Mouse (Mus musculus) heart, embryonic 14.5 days (tissue): ENCODE data around the gene Pex16. TPM values are rescaled to one million over a fixed set of nuclear protein-coding genes. Genes with fewer than 3 reads are reported as not detected.

Experiments used
- ATAC-seq: fragments of 200-750 bp; cut with Nextera tagmentation; 2 replicates; pipeline ENCODE4 v1.8.0; 2017; ENCODE audit warnings: low read depth, moderate TSS enrichment; ENCODE audit not compliant: insufficient number of reproducible peaks, insufficient read depth, low FRiP score
- H3K27ac ChIP-seq, 2 experiments: fragments of 200-500 bp in 1 of 2; fragments of 300-500 bp in 1 of 2; sonication (generic) in 1 of 2; replicated peaks in 1 of 2; 2 replicates each; pipeline ENCODE4 v1.5.1; 2012 to 2014; ENCODE audit warnings: low read depth in 2 of 2, low read length in 2 of 2, control low read depth in 1 of 2, mild to moderate bottlenecking in 1 of 2, mixed read lengths in 1 of 2; ENCODE audit not compliant: control insufficient read depth in 1 of 2, insufficient read depth in 1 of 2
- H3K27me3 ChIP-seq: fragments of 300-500 bp; sonication (generic); 2 replicates; pipeline ENCODE4 v1.6.1; 2014; ENCODE audit warnings: mild to moderate bottlenecking, low read length, control low read depth; ENCODE audit not compliant: control insufficient read depth, insufficient read depth
- H3K36me3 ChIP-seq: fragments of 300-500 bp; sonication (generic); 2 replicates; pipeline ENCODE4 v1.6.1; 2014; ENCODE audit warnings: mild to moderate bottlenecking, control low read depth, low read length, mixed read lengths; ENCODE audit not compliant: control insufficient read depth, insufficient read depth
- H3K4me1 ChIP-seq, 2 experiments: fragments of 200-500 bp in 1 of 2; fragments of 300-500 bp in 1 of 2; sonication (generic) in 1 of 2; 2 replicates each; pipeline ENCODE4 v1.6.1; 2012 to 2014; ENCODE audit warnings: low read length in 2 of 2, control low read depth in 1 of 2, mixed read lengths in 1 of 2; ENCODE audit not compliant: control insufficient read depth in 2 of 2, insufficient read depth in 2 of 2
- H3K4me2 ChIP-seq: fragments of 300-500 bp; sonication (generic); 2 replicates; pipeline ENCODE4 v1.6.1; 2014; ENCODE audit warnings: mild to moderate bottlenecking, low read length
- H3K4me3 ChIP-seq, 2 experiments: fragments of 200-500 bp in 1 of 2; fragments of 300-500 bp in 1 of 2; sonication (generic) in 1 of 2; 2 replicates each; pipeline ENCODE4 v1.5.1; 2012 to 2014; ENCODE audit warnings: low read length in 2 of 2, mild to moderate bottlenecking in 2 of 2, control low read depth in 1 of 2, low read depth in 1 of 2, moderate library complexity in 1 of 2; ENCODE audit not compliant: control insufficient read depth in 1 of 2, insufficient read depth in 1 of 2
- H3K9ac ChIP-seq: fragments of 300-500 bp; sonication (generic); 2 replicates; pipeline ENCODE4 v1.6.1; 2014; ENCODE audit warnings: mild to moderate bottlenecking, low read length
- H3K9me3 ChIP-seq: fragments of 300-500 bp; sonication (generic); 2 replicates; pipeline ENCODE4 v1.6.1; 2016; ENCODE audit warnings: low read length, control low read depth; ENCODE audit not compliant: control insufficient read depth
- WGBS: fragments of 180-500 bp; shearing (Covaris S2); extraction: QIAGEN DNeasy Blood & Tissue Kit; methylation state at CpG from one replicate; pipeline ENCODE4 v1.1.7; 2014; 5-methylcytosine and 5-hydroxymethylcytosine counted together
- polyA plus RNA-seq: library from polyadenylated mRNA; unstranded; fragments of >200 nt; fragmentation: Nextera tagmentation; extraction: Ambion mirVana; gene quantifications from 2 replicates; pipeline ENCODE4 v1.2.1, GENCODE M21; 2014

Gene Pex16
- 15.3 and 19.7 TPM in 2 replicates for polyA plus RNA-seq

DNA sequence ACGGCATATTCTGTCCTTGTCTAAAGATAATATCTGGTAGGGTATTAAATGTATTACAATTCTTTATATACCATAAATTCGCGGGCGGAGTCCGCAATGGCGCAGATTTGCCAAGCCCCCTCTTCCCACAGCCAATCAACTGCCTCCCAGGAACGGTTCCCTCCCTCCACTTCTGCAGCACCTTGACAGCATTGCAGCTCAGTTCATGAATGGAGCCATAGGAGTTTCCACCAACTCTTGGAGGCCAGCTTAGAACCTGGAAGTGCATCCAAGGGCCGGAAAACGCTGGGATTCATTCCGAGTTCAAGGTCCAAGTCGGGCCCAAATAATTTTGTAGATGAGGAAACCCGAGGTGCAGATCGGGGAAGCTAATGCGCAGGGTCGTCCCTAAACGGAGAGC lies at the start of gene Pex16, which contains the start of gene Large2:
Gene Pex16, plus strand, starts transcription at position 163 of the 400 bp plus-strand sequence.
Gene Large2, minus strand, starts transcription at position 356 of the 400 bp plus-strand sequence.
- ATAC-seq = no peak
- peak within 1 kb of the TSS; percentile 98 for H3K4me2 ChIP-seq
- peaks cover 14 to 17% of the 10 kb centered on the region in 2 experiments for H3K4me1 ChIP-seq
- WGBS = 2% methylated on average over 16 of the region's 16 CpGs
- H3K4me3 ChIP-seq = peak within 1 kb of the TSS; percentile 62 to 67
- peak within 1 kb of the TSS; percentile 65 to 73 for H3K27ac ChIP-seq
- H3K36me3 ChIP-seq = peaks cover 19% of the 10 kb centered on the region
- H3K27me3 ChIP-seq = peaks cover 34% of the 10 kb centered on the region
- H3K9ac ChIP-seq = peak within 1 kb of the TSS; percentile 80
- H3K9me3 ChIP-seq = no peaks in the 10 kb centered on the region

DNA sequence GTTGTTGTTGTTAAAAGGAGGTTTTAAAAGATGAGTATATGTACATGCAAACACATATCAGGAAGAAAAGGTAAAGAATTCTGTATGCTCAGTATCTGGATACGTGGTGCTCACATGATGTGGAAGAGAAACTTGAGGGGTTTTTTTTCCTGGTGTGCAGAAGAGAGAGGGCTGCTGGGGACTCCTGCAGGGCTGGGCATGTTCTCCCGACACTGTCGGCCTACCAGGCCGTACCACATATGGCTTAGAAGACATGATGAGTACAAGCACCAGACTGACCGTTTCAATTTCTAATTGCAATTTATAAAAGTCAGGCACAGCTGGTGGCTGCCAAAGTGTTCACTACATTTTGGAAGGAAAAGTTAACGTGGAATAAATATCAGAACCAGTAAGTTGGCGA lies 48.8 kb upstream of the Pex16 start:
- no peak overlapping the region for H3K4me3 ChIP-seq
- peaks cover 67% of the 10 kb centered on the region for H3K36me3 ChIP-seq
- ATAC-seq = no peak
- H3K27ac ChIP-seq = no peak overlapping the region
- WGBS = 92% methylated on average over 7 of the region's 7 CpGs
- H3K4me1 ChIP-seq = no peaks in the 10 kb centered on the region
- H3K4me2 ChIP-seq = no peak overlapping the region
- H3K9me3 ChIP-seq = no peaks in the 10 kb centered on the region
- H3K27me3 ChIP-seq = no peaks in the 10 kb centered on the region
- no peak overlapping the region for H3K9ac ChIP-seq

DNA sequence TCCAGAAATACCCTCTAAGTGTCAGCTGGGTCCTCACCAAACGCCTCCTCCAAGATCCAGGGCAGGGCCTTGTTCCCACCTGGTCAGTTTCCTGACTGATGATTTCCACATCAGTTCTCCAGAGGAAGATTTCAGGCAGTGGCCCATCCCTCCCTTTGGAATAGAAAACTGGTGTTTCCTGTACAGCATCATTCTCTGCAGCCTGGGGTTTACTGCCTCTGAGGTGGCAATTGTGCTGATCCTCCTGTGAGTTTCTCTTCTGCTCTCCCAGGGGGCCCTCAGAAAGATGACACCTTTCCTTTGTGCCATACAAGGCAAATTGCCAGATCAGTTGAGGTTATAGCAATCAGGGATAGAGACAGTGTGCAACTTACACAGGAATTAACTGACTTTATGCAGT lies 48.3 kb upstream of the Pex16 start:
- no peak overlapping the region for H3K9ac ChIP-seq
- no peak overlapping the region for H3K4me2 ChIP-seq
- ATAC-seq = no peak
- no peaks in the 10 kb centered on the region for H3K4me1 ChIP-seq
- WGBS = 84% methylated on average over 1 of the region's 1 CpGs
- no peak overlapping the region for H3K4me3 ChIP-seq
- H3K27ac ChIP-seq = no peak overlapping the region
- H3K36me3 ChIP-seq = peaks cover 72% of the 10 kb centered on the region
- H3K27me3 ChIP-seq = no peaks in the 10 kb centered on the region
- H3K9me3 ChIP-seq = no peaks in the 10 kb centered on the region

DNA sequence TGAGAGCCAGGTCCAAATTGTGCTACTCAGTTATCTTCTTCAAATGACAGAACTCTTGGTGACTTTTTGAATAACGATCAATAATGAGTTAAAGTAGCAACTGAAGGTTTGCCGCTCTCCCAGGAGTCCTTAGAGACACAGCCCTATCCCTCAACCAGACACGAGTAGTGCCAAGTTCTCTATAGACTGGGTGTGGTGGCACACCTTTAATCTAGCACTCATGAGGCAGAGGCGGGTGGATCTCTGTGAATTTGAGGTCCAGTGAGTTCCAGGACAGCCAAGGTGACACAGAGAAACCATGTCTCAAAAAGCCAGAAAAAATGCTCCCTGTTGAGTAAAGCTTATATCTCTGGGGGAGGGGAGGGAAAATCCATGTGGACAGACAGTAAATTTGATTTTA lies 46.9 kb upstream of the Pex16 start:
- Histone ChIP-seq H3K27me3 (no peaks in the 10 kb centered on the region), H3K36me3 (peaks cover 74% of the 10 kb centered on the region), H3K4me2 (no peak overlapping the region), H3K27ac (no peak overlapping the region), H3K9me3 (no peaks in the 10 kb centered on the region), H3K9ac (no peak overlapping the region), H3K4me3 (no peak overlapping the region), H3K4me1 (no peaks in the 10 kb centered on the region)
- no peak for ATAC-seq
- 93% methylated on average over 4 of the region's 4 CpGs for WGBS

DNA sequence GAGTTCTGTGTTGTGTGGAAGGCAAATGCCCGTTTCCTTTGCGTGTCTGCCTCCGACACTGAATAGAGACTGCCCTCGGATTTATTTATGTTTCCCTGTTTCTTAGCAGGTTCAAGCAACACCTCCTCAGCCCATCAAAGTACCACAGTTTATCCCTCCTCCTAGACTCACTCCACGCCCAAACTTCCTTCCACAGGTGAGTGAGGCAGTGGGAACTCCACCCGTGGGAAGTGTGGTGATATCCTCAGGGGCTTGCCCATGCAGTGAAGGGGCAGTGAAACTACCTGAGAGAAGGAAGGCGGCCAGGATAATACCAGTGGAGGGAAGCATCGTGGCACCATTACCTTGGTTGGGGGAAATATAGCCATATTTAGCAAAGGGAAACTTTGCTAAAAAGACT lies 46.3 kb upstream of the Pex16 start:
- 89% methylated on average over 8 of the region's 8 CpGs for WGBS
- Histone ChIP-seq H3K9ac (no peak overlapping the region), H3K4me2 (no peak overlapping the region), H3K9me3 (no peaks in the 10 kb centered on the region), H3K4me3 (no peak overlapping the region), H3K27me3 (no peaks in the 10 kb centered on the region), H3K4me1 (no peaks in the 10 kb centered on the region), H3K36me3 (peaks cover 73% of the 10 kb centered on the region), H3K27ac (no peak overlapping the region)
- no peak for ATAC-seq

DNA sequence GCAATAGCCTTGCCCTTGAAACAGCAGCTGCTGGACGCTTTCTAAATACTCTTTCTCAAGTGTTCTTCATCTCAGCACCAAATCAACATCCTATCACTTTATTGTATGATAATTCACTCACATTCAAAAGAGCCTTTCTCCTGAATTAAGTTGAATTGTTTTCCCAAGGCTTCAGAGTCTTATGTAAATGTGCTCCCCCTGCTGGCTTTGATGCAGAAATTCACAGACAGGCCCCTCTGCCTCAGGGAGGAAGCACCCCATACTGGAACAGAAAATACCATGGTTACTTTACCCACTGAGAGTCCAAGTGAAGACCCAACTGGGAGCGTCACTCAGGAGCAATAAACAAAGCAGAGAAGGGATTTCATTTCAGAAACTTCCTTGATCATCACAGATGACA lies 43.6 kb upstream of the Pex16 start:
- no peaks in the 10 kb centered on the region for H3K9me3 ChIP-seq
- peak overlapping the region in 1 of 2 experiments; percentile 49; a peak in 1 of 4 replicates for H3K27ac ChIP-seq
- 41% methylated on average over 2 of the region's 2 CpGs for WGBS
- no peak overlapping the region for H3K4me3 ChIP-seq
- no peak overlapping the region for H3K9ac ChIP-seq
- peaks cover 80% of the 10 kb centered on the region for H3K36me3 ChIP-seq
- ATAC-seq = no peak
- H3K4me1 ChIP-seq = no peaks in the 10 kb centered on the region
- H3K4me2 ChIP-seq = no peak overlapping the region
- H3K27me3 ChIP-seq = no peaks in the 10 kb centered on the region

DNA sequence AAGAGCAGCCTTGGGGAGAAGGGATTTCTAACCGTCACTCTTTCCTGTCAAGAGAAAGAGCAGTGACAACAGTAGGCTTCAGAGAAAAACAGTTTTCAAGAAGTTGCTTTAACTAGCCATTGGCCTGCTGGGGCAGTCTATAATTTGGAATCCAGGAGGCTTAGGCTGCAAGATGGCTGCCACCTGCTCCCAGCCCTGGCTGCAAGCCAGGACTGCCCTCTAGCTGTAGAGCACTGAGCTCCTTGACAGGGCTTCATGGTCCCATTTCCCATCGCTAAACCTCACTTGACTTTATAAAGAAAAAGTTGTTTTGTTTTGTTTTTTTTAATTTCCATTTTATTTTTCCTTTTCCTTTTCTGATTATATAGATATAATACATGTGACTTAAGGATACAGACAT lies 43.1 kb upstream of the Pex16 start:
- Histone ChIP-seq H3K9ac (no peak overlapping the region), H3K36me3 (peaks cover 84% of the 10 kb centered on the region), H3K9me3 (no peaks in the 10 kb centered on the region), H3K4me1 (no peaks in the 10 kb centered on the region), H3K27ac (no peak overlapping the region), H3K27me3 (no peaks in the 10 kb centered on the region), H3K4me3 (no peak overlapping the region), H3K4me2 (no peak overlapping the region)
- WGBS = 71% methylated on average over 2 of the region's 2 CpGs
- ATAC-seq = no peak

DNA sequence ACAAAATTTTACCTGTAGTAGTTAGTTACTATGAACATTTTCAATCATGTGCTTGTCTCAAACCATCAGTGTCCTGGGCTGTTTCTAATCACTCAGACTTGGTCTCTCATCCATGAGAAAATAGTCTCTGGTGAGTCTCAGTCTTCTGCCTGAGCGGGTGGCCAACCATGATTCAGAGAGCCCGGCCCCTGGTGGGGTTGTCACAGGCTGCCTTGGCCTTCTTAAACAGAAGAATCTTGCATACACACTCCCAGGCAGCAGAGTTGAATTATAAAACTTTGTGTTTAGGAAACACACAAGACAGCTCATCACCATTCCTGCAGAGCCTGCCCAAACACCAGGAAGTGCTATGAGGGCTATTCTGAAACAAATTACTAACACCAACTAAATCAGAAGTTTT lies 42.6 kb upstream of the Pex16 start:
- no peak overlapping the region for H3K27ac ChIP-seq
- H3K4me3 ChIP-seq = no peak overlapping the region
- H3K4me2 ChIP-seq = no peak overlapping the region
- ATAC-seq = no peak
- H3K9me3 ChIP-seq = no peaks in the 10 kb centered on the region
- H3K4me1 ChIP-seq = no peaks in the 10 kb centered on the region
- peaks cover 83% of the 10 kb centered on the region for H3K36me3 ChIP-seq
- H3K27me3 ChIP-seq = no peaks in the 10 kb centered on the region
- H3K9ac ChIP-seq = no peak overlapping the region
- 90% methylated on average over 2 of the region's 2 CpGs for WGBS
